8 mouse cellular contexts compared by ENCODE assay signal in the genomic region with DNA sequence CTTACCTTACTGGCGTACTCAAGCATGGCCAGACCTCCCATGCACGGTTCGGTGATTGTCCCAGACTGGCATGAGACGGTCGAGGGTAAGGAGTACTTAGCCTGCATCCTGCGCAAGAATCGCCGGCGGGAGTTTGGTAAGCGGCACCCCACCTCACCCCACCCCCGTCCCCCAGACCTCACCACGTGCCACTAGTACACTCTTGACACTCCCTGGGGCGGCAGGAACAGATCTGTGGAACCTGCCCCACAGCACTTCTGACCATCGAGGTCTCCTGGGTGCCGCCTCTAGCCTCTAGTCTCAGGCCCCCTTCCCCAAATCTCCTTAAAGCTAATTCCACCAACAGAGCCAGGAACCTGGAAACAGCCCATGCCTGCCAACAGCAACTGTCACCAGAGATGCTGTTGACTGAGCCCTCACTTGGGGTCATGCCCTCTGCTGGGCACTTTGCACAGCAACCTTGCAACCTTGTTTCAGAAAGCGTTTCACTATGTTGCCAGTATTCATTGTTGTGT. TPM values are rescaled to one million over a fixed set of nuclear protein-coding genes. Genes with fewer than 3 reads are reported as not detected.
DNase-seq lines count a peak whose midpoint lies in the region; ATAC-seq and TF ChIP-seq lines count a peak whose summit lies in the region.

No protein-coding gene starts in this region.

- H3K27me3 ChIP-seq in heart, embryonic 14.5 days (ENCODE audit: control insufficient read depth, insufficient read depth, low read length): no peaks in the 10 kb centered on the region
- H3K27me3 ChIP-seq in limb, embryonic 13.5 days: no peaks in the 10 kb centered on the region
- no peaks in the 10 kb centered on the region for H3K27me3 ChIP-seq in midbrain, embryonic 14.5 days (ENCODE audit: control insufficient read depth, insufficient read depth, low read length)

- H3K4me3 ChIP-seq in layer of hippocampus, adult 2 months: peak overlapping the region; percentile 85
- peak overlapping the region; percentile 54 to 74 for H3K4me3 ChIP-seq in heart, embryonic 14.5 days (ENCODE audit: control insufficient read depth in 1 of 2, insufficient read depth in 1 of 2, low read depth in 1 of 2, low read length in 2 of 2)
- H3K4me3 ChIP-seq in limb, embryonic 13.5 days: peak overlapping the region; percentile 63
- peak overlapping the region; percentile 54 for H3K4me3 ChIP-seq in midbrain, embryonic 14.5 days (replicated peaks; ENCODE audit: low read depth, low read length)

- ATAC-seq in heart, embryonic 14.5 days (ENCODE audit: insufficient number of reproducible peaks, insufficient read depth, low FRiP score, low read depth): no peak
- peak; percentile 51 for ATAC-seq in limb, embryonic 13.5 days (ENCODE audit: low FRiP score, low read depth)
- ATAC-seq in midbrain, embryonic 14.5 days (ENCODE audit: low FRiP score, low TSS enrichment): peak; percentile 55

- H3K36me3 ChIP-seq in heart, embryonic 14.5 days (ENCODE audit: control insufficient read depth, insufficient read depth, low read length): no peaks in the 10 kb centered on the region
- no peaks in the 10 kb centered on the region; the same call in 1 of the 2 replicates for H3K36me3 ChIP-seq in limb, embryonic 13.5 days
- no peaks in the 10 kb centered on the region for H3K36me3 ChIP-seq in midbrain, embryonic 14.5 days (ENCODE audit: control insufficient read depth, insufficient read depth, low read length)

- peak overlapping the region; percentile 76 for H3K27ac ChIP-seq in layer of hippocampus, adult 2 months
- no peak overlapping the region for H3K27ac ChIP-seq in heart, embryonic 14.5 days (replicated peaks in 1 of 2; ENCODE audit: control insufficient read depth in 1 of 2, insufficient read depth in 1 of 2, low read depth in 2 of 2, low read length in 2 of 2)
- H3K27ac ChIP-seq in limb, embryonic 13.5 days: no peak overlapping the region
- peak overlapping the region; percentile 69; the same call in 1 of the 2 replicates for H3K27ac ChIP-seq in midbrain, embryonic 14.5 days (replicated peaks; ENCODE audit: low read depth, low read length)

- peaks cover 0 to 6% of the 10 kb centered on the region in 2 experiments; a peak in 2 of 4 replicates for H3K4me1 ChIP-seq in heart, embryonic 14.5 days (ENCODE audit: control insufficient read depth in 2 of 2, insufficient read depth in 2 of 2, low read length in 2 of 2)
- H3K4me1 ChIP-seq in limb, embryonic 13.5 days: peaks cover 16% of the 10 kb centered on the region
- peaks cover 14% of the 10 kb centered on the region for H3K4me1 ChIP-seq in midbrain, embryonic 14.5 days (ENCODE audit: control insufficient read depth, insufficient read depth, low read length)

- 1% methylated on average over 16 of the region's 16 CpGs for WGBS in heart, embryonic 14.5 days
- 2% methylated on average over 16 of the region's 16 CpGs for WGBS in limb, embryonic 13.5 days
- WGBS in midbrain, embryonic 14.5 days: 1% methylated on average over 16 of the region's 16 CpGs

- no peaks in the 10 kb centered on the region for H3K9me3 ChIP-seq in heart, embryonic 14.5 days (ENCODE audit: control insufficient read depth, low read length)
- no peaks in the 10 kb centered on the region for H3K9me3 ChIP-seq in limb, embryonic 13.5 days
- no peaks in the 10 kb centered on the region for H3K9me3 ChIP-seq in midbrain, embryonic 14.5 days (ENCODE audit: control insufficient read depth, low read length)

- TF ChIP-seq CTCF in layer of hippocampus, adult 2 months (conservative IDR thresholded peaks at IDR 0.05): peak; percentile 53

- peak overlapping the region; percentile 98 for H3K4me2 ChIP-seq in heart, embryonic 14.5 days (ENCODE audit: low read length)
- peak overlapping the region; percentile 92 for H3K4me2 ChIP-seq in limb, embryonic 13.5 days (replicated peaks)
- peak overlapping the region; percentile 92 for H3K4me2 ChIP-seq in midbrain, embryonic 14.5 days (ENCODE audit: low read length)

- intact Hi-C loops in left cerebral cortex, postnatal 25 days (cut with DNase I): loop anchor here (5.0 kb wide), 1 partner anchor 53 kb away; no protein-coding TSS in a partner anchor

- DNase-seq in layer of hippocampus, adult 2 months (ENCODE audit: low spot score in 2 of 2): no peak
- DNase-seq in layer of hippocampus, postnatal 36 days: no peak
- peak; percentile 55 for DNase-seq in cerebellum, adult 9-10 months
- peak; percentile 44 for DNase-seq in midbrain, embryonic 14.5 days
- DNase-seq in testis, postnatal 14 days (ENCODE audit: low spot score): peak; percentile 70
- DNase-seq in left cerebral cortex, postnatal 25 days (ENCODE audit: low spot score in 2 of 2): no peak

- peak overlapping the region; percentile 76 for H3K9ac ChIP-seq in heart, embryonic 14.5 days (ENCODE audit: low read length)
- peak overlapping the region; percentile 73 for H3K9ac ChIP-seq in limb, embryonic 13.5 days
- H3K9ac ChIP-seq in midbrain, embryonic 14.5 days (replicated peaks; ENCODE audit: low read length): peak overlapping the region; percentile 64

RNA-seq across cellular contexts. Expression of gene Rsg1, which starts 0.6 kb away (rescaled TPM):
- 1 to 10 TPM; 2.5 to 5.4 TPM for total RNA-seq in layer of hippocampus, adult 2 months (2021)
- 1 to 10 TPM; 2.7 to 4.1 TPM for total RNA-seq in layer of hippocampus, postnatal 36 days (2021)
- 1.5 and 1.7 TPM in 2 replicates for polyA plus RNA-seq in heart, embryonic 14.5 days (2014; fragmentation: Nextera tagmentation; extraction: Ambion mirVana)
- polyA plus RNA-seq in limb, embryonic 13.5 days (2015; fragmentation: Nextera tagmentation; extraction: Ambion mirVana): 6.1 and 8.4 TPM in 2 replicates
- polyA plus RNA-seq in midbrain, embryonic 14.5 days (2014; fragmentation: Nextera tagmentation; extraction: Ambion mirVana): 5.7 and 7.8 TPM in 2 replicates
- 1 to 10 TPM; 2.5 to 3.2 TPM for total RNA-seq in left cerebral cortex, postnatal 25 days (2021)

RNA-seq across cellular contexts. Expression of gene Arhgef19, which starts 24.9 kb away (rescaled TPM):
- total RNA-seq in layer of hippocampus, adult 2 months (2021): 10 to 100 TPM; 15.5 to 16.2 TPM
- 10 to 100 TPM; 15.5 to 15.9 TPM for total RNA-seq in layer of hippocampus, postnatal 36 days (2021)
- polyA plus RNA-seq in heart, embryonic 14.5 days (2014; fragmentation: Nextera tagmentation; extraction: Ambion mirVana): 1.1 and 2.6 TPM in 2 replicates
- polyA plus RNA-seq in limb, embryonic 13.5 days (2015; fragmentation: Nextera tagmentation; extraction: Ambion mirVana): 8.1 and 10.9 TPM in 2 replicates
- 0.84 and 0.89 TPM in 2 replicates for polyA plus RNA-seq in midbrain, embryonic 14.5 days (2014; fragmentation: Nextera tagmentation; extraction: Ambion mirVana)
- 10 to 100 TPM; 15.1 to 16.3 TPM for total RNA-seq in left cerebral cortex, postnatal 25 days (2021)

Comparison
In these comparisons a context has a peak if more than half of its experiments do, and no peak if none do; other contexts are left out.
1. DNase-seq: peak in cerebellum, adult 9-10 months (single experiment), midbrain, embryonic 14.5 days (single experiment) and testis, postnatal 14 days (single experiment); none in layer of hippocampus, adult 2 months (0 of 2), layer of hippocampus, postnatal 36 days (0 of 2) and left cerebral cortex, postnatal 25 days (0 of 2).
2. H3K27ac ChIP-seq: peak in layer of hippocampus, adult 2 months (single experiment) and midbrain, embryonic 14.5 days (single experiment); none in heart, embryonic 14.5 days (0 of 2) and limb, embryonic 13.5 days (single experiment).
3. Peak in every context shown above with its lines, with median percentiles within 50 percentile points of each other: H3K4me3 ChIP-seq, H3K4me2 ChIP-seq and H3K9ac ChIP-seq.